ENCODE assay signal across 8 mouse cellular contexts in genomic region chr7:59228866-59229182, GRCm38 (mm10). TPM values are rescaled to one million over a fixed set of nuclear protein-coding genes. Genes with fewer than 3 reads are reported as not detected.
DNase-seq lines count a peak whose midpoint lies in the region; ATAC-seq and TF ChIP-seq lines count a peak whose summit lies in the region.

No protein-coding gene starts in this region.

- H3K27me3 ChIP-seq in neural tube, embryonic 11.5 days (ENCODE audit: control insufficient read depth, insufficient read depth, low read length): no peaks in the 10 kb centered on the region
- H3K27me3 ChIP-seq in forebrain, embryonic 10.5 days (ENCODE audit: poor library complexity, severe bottlenecking): no peaks in the 10 kb centered on the region
- H3K27me3 ChIP-seq in limb, embryonic 14.5 days (ENCODE audit: control insufficient read depth, insufficient read depth, low read length): no peaks in the 10 kb centered on the region
- H3K27me3 ChIP-seq in stomach, embryonic 15.5 days (replicated peaks): no peaks in the 10 kb centered on the region

- TF ChIP-seq POLR2A in limb, embryonic 14.5 days (IDR thresholded peaks at IDR 0.05; ENCODE audit: borderline replicate concordance, extremely low read depth, insufficient read depth, insufficient read length): 0 out of 2 replicates have a peak, but pooled peaks have one; percentile 7

- no peaks in the 10 kb centered on the region for H3K36me3 ChIP-seq in neural tube, embryonic 11.5 days (ENCODE audit: control insufficient read depth, insufficient read depth, low read length)
- no peaks in the 10 kb centered on the region for H3K36me3 ChIP-seq in forebrain, embryonic 10.5 days (replicated peaks)
- H3K36me3 ChIP-seq in limb, embryonic 14.5 days (ENCODE audit: control insufficient read depth, insufficient read depth, low read length): no peaks in the 10 kb centered on the region
- H3K36me3 ChIP-seq in stomach, embryonic 15.5 days: no peaks in the 10 kb centered on the region

- H3K9me3 ChIP-seq in neural tube, embryonic 11.5 days (ENCODE audit: control insufficient read depth, low read length): no peaks in the 10 kb centered on the region
- H3K9me3 ChIP-seq in forebrain, embryonic 10.5 days: no peaks in the 10 kb centered on the region
- H3K9me3 ChIP-seq in limb, embryonic 14.5 days (ENCODE audit: control insufficient read depth, low read length): no peaks in the 10 kb centered on the region
- H3K9me3 ChIP-seq in stomach, embryonic 15.5 days: no peaks in the 10 kb centered on the region

- peaks cover 2% of the 10 kb centered on the region; the same call in 1 of the 2 replicates for H3K4me1 ChIP-seq in neural tube, embryonic 11.5 days (ENCODE audit: control insufficient read depth, insufficient read depth, low read length)
- H3K4me1 ChIP-seq in forebrain, embryonic 10.5 days: peaks cover 18% of the 10 kb centered on the region
- H3K4me1 ChIP-seq in limb, embryonic 14.5 days (ENCODE audit: control insufficient read depth, insufficient read depth, low read length): 0 out of 2 replicates have a peak, but pooled peaks cover 3% of the 10 kb centered on the region
- no peaks in the 10 kb centered on the region for H3K4me1 ChIP-seq in stomach, embryonic 15.5 days

- peak overlapping the region; percentile 48 for H3K4me2 ChIP-seq in neural tube, embryonic 11.5 days (ENCODE audit: low read depth)
- H3K4me2 ChIP-seq in limb, embryonic 14.5 days (replicated peaks; ENCODE audit: low read depth, low read length, severe bottlenecking): peak overlapping the region; percentile 65
- peak overlapping the region; percentile 61 for H3K4me2 ChIP-seq in stomach, embryonic 15.5 days

- H3K4me3 ChIP-seq in neural tube, embryonic 11.5 days (ENCODE audit: low read depth, low read length): peak overlapping the region; percentile 96
- peak overlapping the region; percentile 93 for H3K4me3 ChIP-seq in forebrain, embryonic 10.5 days
- peak overlapping the region; percentile 96 for H3K4me3 ChIP-seq in limb, embryonic 14.5 days (replicated peaks; ENCODE audit: low read length)
- H3K4me3 ChIP-seq in stomach, embryonic 15.5 days (replicated peaks): peak overlapping the region; percentile 64

- H3K27ac ChIP-seq in neural tube, embryonic 11.5 days (ENCODE audit: low read depth, low read length): peak overlapping the region; percentile 95
- peak overlapping the region; percentile 98 for H3K27ac ChIP-seq in forebrain, embryonic 10.5 days
- peak overlapping the region; percentile 96 for H3K27ac ChIP-seq in limb, embryonic 14.5 days (replicated peaks; ENCODE audit: low read depth, low read length)
- H3K27ac ChIP-seq in stomach, embryonic 15.5 days: peak overlapping the region; percentile 97

- peak overlapping the region; percentile 98 for H3K9ac ChIP-seq in neural tube, embryonic 11.5 days (ENCODE audit: low read length)
- H3K9ac ChIP-seq in limb, embryonic 14.5 days (ENCODE audit: low read depth, low read length, severe bottlenecking): peak overlapping the region; percentile 98
- H3K9ac ChIP-seq in stomach, embryonic 15.5 days: peak overlapping the region; percentile 85

- DNase-seq in neural tube, embryonic 11.5 days (ENCODE audit: low spot score): no peak
- no peak for DNase-seq in neural tube, embryonic 10.5 days (ENCODE audit: extremely low spot score, low spot score)
- DNase-seq in forebrain, embryonic 10.5 days (ENCODE audit: extremely low spot score, low spot score): no peak
- no peak for DNase-seq in limb, embryonic 14.5 days (ENCODE audit: low spot score)
- DNase-seq in MN1 (ENCODE audit: low spot score): no peak
- DNase-seq in retina, postnatal 1 day: no peak
- no peak for DNase-seq in kidney, adult 8-10 months

- 0% methylated on average over 39 of the region's 39 CpGs for WGBS in neural tube, embryonic 11.5 days
- under 1% methylated on average over 39 of the region's 39 CpGs for WGBS in forebrain, embryonic 10.5 days
- under 1% methylated on average over 34 of the region's 39 CpGs for WGBS in limb, embryonic 14.5 days
- 0% methylated on average over 38 of the region's 39 CpGs for WGBS in stomach, embryonic 15.5 days

- peak; percentile 68 for ATAC-seq in neural tube, embryonic 11.5 days (ENCODE audit: insufficient read depth, low FRiP score, low TSS enrichment)
- ATAC-seq in limb, embryonic 14.5 days (ENCODE audit: low FRiP score, low read depth): peak; percentile 72
- peak; percentile 65 for ATAC-seq in stomach, embryonic 15.5 days (ENCODE audit: insufficient read depth, low FRiP score, low read depth)

RNA-seq across cellular contexts. Expression of gene Ube3a, which starts 0.3 kb away (rescaled TPM):
- polyA plus RNA-seq in neural tube, embryonic 11.5 days (2014; fragmentation: Nextera tagmentation; extraction: Ambion mirVana): 156 and 168 TPM in 2 replicates
- polyA plus RNA-seq in forebrain, embryonic 10.5 days (2016; fragmentation: Nextera tagmentation; extraction: Ambion mirVana): 96.7 and 105 TPM in 2 replicates
- 22.0 and 26.2 TPM in 2 replicates for polyA plus RNA-seq in limb, embryonic 14.5 days (2012; rRNA removed)
- polyA plus RNA-seq in limb, embryonic 14.5 days (2014; fragmentation: Nextera tagmentation; extraction: Ambion mirVana): 135 and 151 TPM in 2 replicates
- polyA plus RNA-seq in stomach, embryonic 15.5 days (2015; fragmentation: Nextera tagmentation; extraction: Ambion mirVana): 120 and 135 TPM in 2 replicates
